Mouse (Mus musculus): ENCODE data around the gene Fam114a1. TPM values are rescaled to one million over a fixed set of nuclear protein-coding genes. Genes with fewer than 3 reads are reported as not detected.
A peak's percentile ranks its signal among the peaks of the same experiment; 100 is the strongest.

Gene Fam114a1
- polyA plus RNA-seq, 1 experiment from 2014 or later = 6.6 TPM

DNA sequence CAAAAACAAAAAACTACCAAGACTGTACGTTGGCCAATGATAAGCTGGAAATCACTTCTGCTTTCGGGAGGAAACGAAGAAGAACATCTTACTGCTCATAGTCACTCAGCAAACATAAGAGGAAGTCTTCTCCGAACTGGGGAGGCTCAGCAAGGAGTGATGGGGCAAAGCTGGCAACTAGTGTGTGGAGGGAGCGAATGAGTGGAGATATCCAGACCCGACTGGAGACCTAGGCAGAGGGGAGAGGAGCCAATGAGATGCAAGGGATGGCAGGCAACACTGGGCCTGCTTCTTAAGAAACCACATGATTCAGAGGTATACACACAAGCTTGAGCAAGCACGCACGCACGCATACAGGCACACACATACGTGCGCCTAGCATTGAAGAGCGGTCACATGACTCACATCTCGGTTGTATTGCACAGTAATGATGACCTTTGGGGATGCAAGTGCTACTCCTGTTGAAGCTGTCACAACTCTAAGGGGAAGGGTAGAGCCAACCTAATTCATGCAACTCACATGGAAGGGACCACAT is 8.9 kb upstream of the Fam114a1 start:
- Histone ChIP-seq H3K27ac (ENCODE audit: low read length) (no peak overlapping the region), H3K4me3 (ENCODE audit: low read depth, low read length) (no peak overlapping the region), H3K27me3 (ENCODE audit: control insufficient read depth, insufficient read depth, low read depth, low read length) (no peaks in the 10 kb centered on the region), H3K9me3 (replicated peaks; ENCODE audit: control insufficient read depth, low read length, poor library complexity, severe bottlenecking) (no peaks in the 10 kb centered on the region), H3K36me3 (ENCODE audit: control insufficient read depth, insufficient read depth, low read length) (no peaks in the 10 kb centered on the region), H3K4me1 (ENCODE audit: control insufficient read depth, insufficient read depth, low read length) (no peaks in the 10 kb centered on the region), H3K4me2 (ENCODE audit: low read length) (no peak overlapping the region), H3K9ac (ENCODE audit: low read depth, low read length) (no peak overlapping the region)
- 94% methylated on average over 13 of the region's 13 CpGs for WGBS
- ATAC-seq = no peak

- H3K27me3 ChIP-seq (ENCODE audit: control insufficient read depth, insufficient read depth, low read depth, low read length) = no peaks in the 10 kb centered on the region
- no peak overlapping the region for H3K9ac ChIP-seq (ENCODE audit: low read depth, low read length)
- H3K27ac ChIP-seq (ENCODE audit: low read length) = no peak overlapping the region
- no peak overlapping the region for H3K4me2 ChIP-seq (ENCODE audit: low read length)
- no peak for ATAC-seq
- no peaks in the 10 kb centered on the region for H3K36me3 ChIP-seq (ENCODE audit: control insufficient read depth, insufficient read depth, low read length)
- H3K4me3 ChIP-seq (ENCODE audit: low read depth, low read length) = no peak overlapping the region
- H3K9me3 ChIP-seq (replicated peaks; ENCODE audit: control insufficient read depth, low read length, poor library complexity, severe bottlenecking) = no peaks in the 10 kb centered on the region
- 89% methylated on average over 5 of the region's 5 CpGs for WGBS
- no peaks in the 10 kb centered on the region for H3K4me1 ChIP-seq (ENCODE audit: control insufficient read depth, insufficient read depth, low read length)
Observed at GRCm38 (mm10) chr5:64963271-64963670, 6.6 kb upstream of the Fam114a1 start.

DNA sequence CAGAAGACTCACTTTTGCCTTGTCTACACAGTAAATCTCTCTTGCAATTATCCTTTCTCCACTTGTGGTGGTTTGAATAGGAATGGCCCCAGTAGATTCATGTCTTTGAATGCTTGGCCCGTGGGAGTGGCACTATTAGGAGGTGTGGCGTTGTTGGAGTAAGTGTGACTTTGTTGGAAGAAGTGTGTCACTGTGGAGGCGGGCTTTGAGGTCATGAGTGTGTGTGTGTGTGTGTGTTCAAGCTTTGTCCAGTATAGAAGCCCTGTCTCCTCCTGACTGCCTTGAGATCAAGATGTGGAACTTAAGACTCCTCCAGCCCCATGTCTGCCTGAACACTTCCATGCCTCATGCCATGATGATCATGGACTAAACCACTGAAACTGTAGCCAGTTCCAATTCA is 6.1 kb upstream of the Fam114a1 start:
- H3K27me3 ChIP-seq (ENCODE audit: control insufficient read depth, insufficient read depth, low read depth, low read length) = no peaks in the 10 kb centered on the region
- no peak overlapping the region for H3K4me2 ChIP-seq (ENCODE audit: low read length)
- no peaks in the 10 kb centered on the region for H3K4me1 ChIP-seq (ENCODE audit: control insufficient read depth, insufficient read depth, low read length)
- no peak for ATAC-seq
- no peaks in the 10 kb centered on the region for H3K9me3 ChIP-seq (replicated peaks; ENCODE audit: control insufficient read depth, low read length, poor library complexity, severe bottlenecking)
- H3K27ac ChIP-seq (ENCODE audit: low read length) = no peak overlapping the region
- H3K4me3 ChIP-seq (ENCODE audit: low read depth, low read length) = no peak overlapping the region
- H3K9ac ChIP-seq (ENCODE audit: low read depth, low read length) = no peak overlapping the region
- no peaks in the 10 kb centered on the region for H3K36me3 ChIP-seq (ENCODE audit: control insufficient read depth, insufficient read depth, low read length)
- 91% methylated on average over 3 of the region's 3 CpGs for WGBS

- Histone ChIP-seq H3K27ac (ENCODE audit: low read length) (no peak overlapping the region), H3K27me3 (ENCODE audit: control insufficient read depth, insufficient read depth, low read depth, low read length) (peaks cover 4% of the 10 kb centered on the region), H3K9ac (ENCODE audit: low read depth, low read length) (peak overlapping the region; percentile 69), H3K4me2 (ENCODE audit: low read length) (peak overlapping the region; percentile 98), H3K36me3 (ENCODE audit: control insufficient read depth, insufficient read depth, low read length) (no peaks in the 10 kb centered on the region), H3K4me3 (ENCODE audit: low read depth, low read length) (peak overlapping the region; percentile 58), H3K9me3 (replicated peaks; ENCODE audit: control insufficient read depth, low read length, poor library complexity, severe bottlenecking) (no peaks in the 10 kb centered on the region), H3K4me1 (ENCODE audit: control insufficient read depth, insufficient read depth, low read length) (peaks cover 2% of the 10 kb centered on the region; the same call in 1 of the 2 replicates)
- ATAC-seq = peak; percentile 64; the same call in 1 of the 2 replicates
- 7% methylated on average over 14 of the region's 14 CpGs for WGBS
Observed at GRCm38 (mm10) chr5:64968961-64969860, 660 bp upstream of the Fam114a1 start.

- Histone ChIP-seq H3K27me3 (ENCODE audit: control insufficient read depth, insufficient read depth, low read depth, low read length) (peaks cover 4% of the 10 kb centered on the region), H3K4me3 (ENCODE audit: low read depth, low read length) (no peak overlapping the region), H3K36me3 (ENCODE audit: control insufficient read depth, insufficient read depth, low read length) (no peaks in the 10 kb centered on the region), H3K9me3 (replicated peaks; ENCODE audit: control insufficient read depth, low read length, poor library complexity, severe bottlenecking) (no peaks in the 10 kb centered on the region), H3K9ac (ENCODE audit: low read depth, low read length) (no peak overlapping the region), H3K4me2 (ENCODE audit: low read length) (no peak overlapping the region), H3K4me1 (ENCODE audit: control insufficient read depth, insufficient read depth, low read length) (no peaks in the 10 kb centered on the region; the same call in 1 of the 2 replicates), H3K27ac (ENCODE audit: low read length) (no peak overlapping the region)
- ATAC-seq = no peak
- 86% methylated on average over 5 of the region's 5 CpGs for WGBS
Observed at GRCm38 (mm10) chr5:64975121-64975520, 5.2 kb downstream of the Fam114a1 start.

GRCm38 (mm10) chr5:64977128-64977527 is 7.3 kb downstream of the Fam114a1 start:
- Histone ChIP-seq H3K36me3 (ENCODE audit: control insufficient read depth, insufficient read depth, low read length) (no peaks in the 10 kb centered on the region), H3K27ac (ENCODE audit: low read length) (no peak overlapping the region), H3K4me3 (ENCODE audit: low read depth, low read length) (no peak overlapping the region), H3K9ac (ENCODE audit: low read depth, low read length) (no peak overlapping the region), H3K4me1 (ENCODE audit: control insufficient read depth, insufficient read depth, low read length) (no peaks in the 10 kb centered on the region), H3K4me2 (ENCODE audit: low read length) (no peak overlapping the region), H3K27me3 (ENCODE audit: control insufficient read depth, insufficient read depth, low read depth, low read length) (no peaks in the 10 kb centered on the region), H3K9me3 (replicated peaks; ENCODE audit: control insufficient read depth, low read length, poor library complexity, severe bottlenecking) (no peaks in the 10 kb centered on the region)
- 67% methylated on average over 8 of the region's 8 CpGs for WGBS
- no peak for ATAC-seq

DNA sequence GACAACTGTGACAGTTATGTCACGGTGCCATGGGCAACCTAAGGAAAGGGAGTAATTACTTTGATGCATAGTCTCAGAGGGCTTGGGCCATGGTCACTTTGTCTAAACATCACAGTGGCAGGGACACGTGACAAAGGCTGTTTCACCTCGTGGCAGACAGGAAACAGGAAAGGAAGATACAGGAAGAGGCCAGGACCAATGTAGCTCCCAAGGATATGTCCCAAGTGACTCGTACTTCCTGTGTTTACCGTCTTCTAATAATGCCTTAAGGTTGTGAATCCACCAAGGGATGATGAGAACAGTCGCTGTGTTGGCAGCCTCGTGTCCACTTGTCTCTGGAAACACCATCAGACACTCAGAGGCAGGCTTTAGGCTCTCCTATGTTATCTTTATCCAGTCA is 16.1 kb downstream of the Fam114a1 start:
- H3K27me3 ChIP-seq (ENCODE audit: control insufficient read depth, insufficient read depth, low read depth, low read length) = no peaks in the 10 kb centered on the region
- WGBS = 82% methylated on average over 7 of the region's 7 CpGs
- no peaks in the 10 kb centered on the region for H3K36me3 ChIP-seq (ENCODE audit: control insufficient read depth, insufficient read depth, low read length)
- H3K4me3 ChIP-seq (ENCODE audit: low read depth, low read length) = no peak overlapping the region
- ATAC-seq = no peak
- no peak overlapping the region for H3K27ac ChIP-seq (ENCODE audit: low read length)
- no peak overlapping the region for H3K4me2 ChIP-seq (ENCODE audit: low read length)
- no peaks in the 10 kb centered on the region for H3K9me3 ChIP-seq (replicated peaks; ENCODE audit: control insufficient read depth, low read length, poor library complexity, severe bottlenecking)
- no peak overlapping the region for H3K9ac ChIP-seq (ENCODE audit: low read depth, low read length)
- no peaks in the 10 kb centered on the region for H3K4me1 ChIP-seq (ENCODE audit: control insufficient read depth, insufficient read depth, low read length)

DNA sequence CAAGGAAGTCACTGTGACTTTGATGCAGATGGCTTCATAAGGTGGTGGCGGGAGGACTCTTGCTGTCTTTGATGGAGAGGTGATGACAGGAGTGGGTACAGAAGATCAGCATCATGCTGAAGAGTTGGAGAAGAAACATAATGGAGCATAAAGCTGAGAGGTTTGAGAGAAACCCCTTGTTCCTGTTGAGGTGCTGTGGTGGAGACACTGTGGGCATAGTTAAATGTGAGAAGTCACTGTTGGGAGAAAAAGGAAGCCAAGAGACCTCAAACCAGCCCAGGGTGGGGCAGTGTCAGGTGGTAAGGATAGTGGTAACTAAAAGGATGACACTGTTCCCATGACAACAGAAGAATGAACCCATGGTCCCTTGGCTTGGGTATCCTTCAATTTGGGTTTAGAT is 20.1 kb downstream of the Fam114a1 start:
- peaks cover 4% of the 10 kb centered on the region; the same call in 1 of the 2 replicates for H3K4me1 ChIP-seq (ENCODE audit: control insufficient read depth, insufficient read depth, low read length)
- no peak overlapping the region for H3K9ac ChIP-seq (ENCODE audit: low read depth, low read length)
- no peaks in the 10 kb centered on the region for H3K9me3 ChIP-seq (replicated peaks; ENCODE audit: control insufficient read depth, low read length, poor library complexity, severe bottlenecking)
- 94% methylated on average over 1 of the region's 1 CpGs for WGBS
- no peak for ATAC-seq
- no peaks in the 10 kb centered on the region for H3K36me3 ChIP-seq (ENCODE audit: control insufficient read depth, insufficient read depth, low read length)
- H3K27ac ChIP-seq (ENCODE audit: low read length) = no peak overlapping the region
- H3K4me3 ChIP-seq (ENCODE audit: low read depth, low read length) = no peak overlapping the region
- no peaks in the 10 kb centered on the region for H3K27me3 ChIP-seq (ENCODE audit: control insufficient read depth, insufficient read depth, low read depth, low read length)
- no peak overlapping the region for H3K4me2 ChIP-seq (ENCODE audit: low read length)

- Histone ChIP-seq H3K9me3 (replicated peaks; ENCODE audit: control insufficient read depth, low read length, poor library complexity, severe bottlenecking) (no peaks in the 10 kb centered on the region), H3K27me3 (ENCODE audit: control insufficient read depth, insufficient read depth, low read depth, low read length) (no peaks in the 10 kb centered on the region), H3K9ac (ENCODE audit: low read depth, low read length) (no peak overlapping the region), H3K36me3 (ENCODE audit: control insufficient read depth, insufficient read depth, low read length) (no peaks in the 10 kb centered on the region), H3K4me2 (ENCODE audit: low read length) (no peak overlapping the region), H3K4me3 (ENCODE audit: low read depth, low read length) (no peak overlapping the region), H3K4me1 (ENCODE audit: control insufficient read depth, insufficient read depth, low read length) (peaks cover 4% of the 10 kb centered on the region; the same call in 1 of the 2 replicates), H3K27ac (ENCODE audit: low read length) (no peak overlapping the region)
- 0 out of 2 replicates have a peak, but pooled peaks have one; percentile 32 for ATAC-seq
- 51% methylated on average over 8 of the region's 8 CpGs for WGBS
Observed at GRCm38 (mm10) chr5:64992540-64992939, 22.7 kb downstream of the Fam114a1 start.

All from midbrain, embryonic 16.5 days (tissue).